Mouse (Mus musculus) right cerebral cortex, adult 2 months (tissue): ENCODE results near the gene Mapk12.

Experiments used
- DNase-seq, 2 experiments: peaks; one replicate each; pipeline ENCODE4 v3.0.0; 2021 to 2022; ENCODE audit warnings: low spot score in 2 of 2

The Mapk12 gene

GRCm38 (mm10) chr15:89140659-89141252 is at the start of gene Mapk12:
TSS of gene Mapk12 (minus strand) at chr15:89140703.
- peak; percentile 28 to 34 for DNase-seq

DNA sequence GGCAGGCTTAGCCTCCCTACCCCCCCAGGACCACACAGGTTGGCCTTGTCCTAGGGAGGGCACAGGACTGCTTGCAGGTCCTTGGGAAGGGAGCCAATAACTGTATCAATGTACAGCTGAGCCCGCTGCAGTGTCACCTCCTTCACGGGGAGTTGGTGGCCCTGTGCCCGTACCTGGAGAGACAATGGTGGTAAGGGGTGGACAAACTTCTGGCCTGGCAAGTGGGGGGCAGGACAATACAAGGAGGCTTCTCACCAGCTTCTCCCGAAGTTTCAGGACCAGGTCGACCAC is 44.4 kb upstream of the Mapk12 start:
- no peak for DNase-seq

DNA sequence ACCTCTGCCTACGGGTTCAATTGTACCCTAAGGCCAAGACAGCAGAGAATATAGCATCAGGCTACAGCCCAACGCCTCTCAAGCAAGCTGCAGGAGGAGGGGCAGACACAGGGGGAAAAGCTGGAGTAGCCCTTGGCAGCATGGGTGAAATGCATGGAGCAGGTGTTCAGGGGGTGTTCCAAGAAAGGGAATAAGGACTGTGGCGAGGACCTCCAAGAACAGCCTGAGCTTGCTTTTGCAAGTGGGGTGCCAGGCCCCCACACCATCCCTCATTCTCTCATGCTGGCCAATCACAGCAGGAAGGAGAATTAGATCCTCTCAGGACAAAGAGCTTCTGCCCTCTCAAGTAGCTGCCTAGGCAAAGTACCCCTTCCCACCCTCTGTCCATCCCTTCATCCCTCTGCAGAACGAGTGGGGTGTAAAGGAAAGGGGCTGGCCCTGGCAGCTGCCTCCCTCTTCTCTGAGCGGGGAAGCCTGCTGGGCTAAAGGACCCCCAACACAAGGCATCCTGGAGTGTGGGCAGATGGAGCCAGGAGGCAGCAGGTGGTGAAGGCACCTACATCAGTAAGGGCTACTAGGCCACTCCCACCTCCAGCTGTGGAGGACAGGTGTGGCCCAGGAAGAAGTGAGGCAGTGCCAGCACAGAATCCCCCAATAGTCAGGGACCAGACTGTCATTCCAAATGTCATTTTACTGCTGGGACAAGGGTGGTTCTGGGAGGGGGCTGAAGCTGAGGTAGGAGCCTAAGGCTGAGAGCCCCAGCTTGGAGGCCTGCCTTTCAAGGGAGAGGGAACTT is 43.8 kb upstream of the Mapk12 start:
- DNase-seq = no peak

GRCm38 (mm10) chr15:89182842-89183241 is 42.3 kb upstream of the Mapk12 start:
- DNase-seq = no peak

DNA sequence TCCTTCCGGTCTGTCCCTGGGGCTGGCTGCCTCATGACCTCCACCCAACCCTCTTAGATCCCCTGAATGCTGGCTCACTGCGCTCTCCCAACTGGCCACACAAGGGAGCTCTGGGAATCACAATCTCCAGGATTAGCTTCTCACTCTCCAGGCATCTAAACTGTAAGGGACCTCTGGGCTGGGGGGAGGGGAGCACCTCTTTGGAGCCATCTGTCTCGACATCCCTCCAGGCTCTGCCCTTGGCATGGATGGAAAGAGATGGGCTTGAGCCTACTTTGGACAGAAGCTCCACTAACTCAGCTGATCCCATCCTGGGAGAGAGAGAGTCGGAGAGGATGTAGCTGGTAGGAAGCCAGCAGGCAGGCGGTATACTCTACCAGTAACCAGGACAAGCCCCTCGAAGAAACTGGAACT is 41.8 kb upstream of the Mapk12 start:
- DNase-seq = peak in 1 of 2 experiments; percentile 33

DNA sequence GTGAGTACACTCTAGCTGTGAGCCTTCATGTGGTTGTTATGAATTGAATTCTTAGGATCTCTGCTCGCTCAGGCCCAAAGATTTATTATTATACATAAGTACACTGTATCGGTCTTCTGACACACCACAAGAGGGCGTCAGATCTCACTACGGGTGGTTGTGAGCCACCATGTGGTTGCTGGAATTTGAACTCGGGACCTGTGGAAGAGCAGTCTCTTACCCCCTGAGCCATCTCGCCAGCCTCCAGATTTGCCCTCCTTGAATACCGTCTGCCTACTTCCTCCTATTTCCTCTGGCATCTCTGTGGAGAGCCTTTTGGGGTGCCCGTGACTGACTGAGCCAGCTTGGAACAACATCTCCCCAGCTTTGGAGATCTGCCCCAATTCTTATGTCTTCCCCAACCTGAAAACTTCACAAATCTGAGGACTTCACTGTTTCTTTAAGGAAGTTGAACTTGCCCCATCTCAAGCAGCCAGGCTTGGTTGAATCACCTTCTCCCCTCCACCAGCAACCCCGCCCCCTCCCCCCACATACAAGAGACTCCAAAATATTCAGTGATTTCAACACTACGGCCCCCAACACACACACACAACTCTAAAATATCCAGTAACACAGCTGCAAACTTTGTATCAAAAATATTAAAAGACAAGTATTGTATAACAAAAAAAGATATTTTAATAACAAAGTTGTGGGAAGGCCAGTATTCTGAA is 41.2 kb upstream of the Mapk12 start:
- DNase-seq = no peak

- DNase-seq = peak; percentile 73 to 82
These were observed 40.2 kb upstream of the Mapk12 start, which contains the start of gene Plxnb2 for GRCm38 (mm10) chr15:89180571-89181229. TSS of gene Plxnb2 (minus strand) at chr15:89180788.

DNA sequence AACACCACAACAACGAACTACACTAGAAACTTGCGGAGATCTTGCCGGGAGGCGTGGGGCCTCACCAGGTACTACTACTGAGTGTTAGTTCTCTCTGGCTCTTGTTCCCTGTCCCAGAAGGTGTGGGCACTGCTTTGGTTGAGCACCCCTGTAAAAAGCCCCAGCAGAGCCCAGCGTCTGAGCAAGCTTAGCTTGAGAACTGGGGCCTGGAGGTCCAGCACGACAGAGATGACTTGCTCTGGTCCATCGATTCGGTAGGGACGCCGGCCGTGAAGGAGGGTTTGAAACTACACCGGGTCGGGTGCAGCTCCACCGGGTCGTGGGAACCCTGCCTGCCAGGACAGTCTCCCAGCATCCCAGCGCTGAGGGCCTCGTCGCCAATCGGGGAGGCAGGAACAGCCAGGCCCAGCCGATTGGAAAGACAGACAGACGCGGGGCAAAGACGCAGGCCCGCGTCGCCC is 39.6 kb upstream of the Mapk12 start:
- DNase-seq = peak in 1 of 2 experiments; percentile 30

DNA sequence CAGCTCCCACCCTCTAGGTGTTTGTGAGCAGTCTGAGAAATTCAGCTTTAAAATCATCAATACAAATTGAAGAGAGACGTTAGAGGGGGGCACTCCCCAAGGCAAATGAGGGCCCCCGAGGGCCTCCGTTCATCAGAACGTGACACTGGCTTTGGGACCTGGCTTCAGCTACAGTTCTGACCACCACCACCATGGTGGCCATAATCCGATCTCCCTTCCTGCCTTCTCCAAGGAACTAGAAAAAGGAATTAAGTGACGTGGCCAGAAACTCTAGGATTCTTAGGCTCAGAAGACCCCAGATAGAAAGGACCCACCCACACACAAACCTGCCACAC is 39.1 kb upstream of the Mapk12 start:
- DNase-seq = no peak

GRCm38 (mm10) chr15:89178954-89179629 is 38.6 kb upstream of the Mapk12 start:
- DNase-seq = peak in 1 of 2 experiments; percentile 37

DNA sequence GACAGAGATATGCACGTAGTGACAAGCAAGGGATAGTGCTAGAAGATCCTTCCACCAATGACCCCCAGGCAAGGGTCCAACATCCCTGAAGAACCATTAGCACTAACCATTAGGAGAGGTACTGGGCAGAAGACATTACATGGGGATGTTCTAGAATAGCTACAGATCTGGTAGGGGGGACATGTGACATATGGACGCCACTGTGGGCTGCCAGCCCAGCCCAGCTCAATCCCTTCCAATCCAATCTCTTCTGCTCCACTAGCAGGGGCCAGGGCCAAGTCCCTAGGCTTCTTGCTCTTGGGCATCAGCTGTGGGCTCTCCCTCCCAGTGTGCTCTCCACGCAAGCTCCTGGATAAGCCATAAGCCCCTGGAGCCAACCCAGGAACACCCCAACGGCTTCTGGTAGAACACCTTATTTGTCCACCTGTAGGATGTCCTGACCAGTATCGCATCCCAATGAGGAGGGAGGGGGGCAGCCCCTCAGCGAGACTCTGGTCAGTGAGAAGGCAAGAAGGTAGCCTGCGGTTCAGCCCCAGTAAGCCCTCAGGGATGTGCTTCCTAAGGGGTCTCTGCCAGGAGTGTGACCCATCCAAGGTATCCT is 37.9 kb upstream of the Mapk12 start:
- no peak for DNase-seq

DNA sequence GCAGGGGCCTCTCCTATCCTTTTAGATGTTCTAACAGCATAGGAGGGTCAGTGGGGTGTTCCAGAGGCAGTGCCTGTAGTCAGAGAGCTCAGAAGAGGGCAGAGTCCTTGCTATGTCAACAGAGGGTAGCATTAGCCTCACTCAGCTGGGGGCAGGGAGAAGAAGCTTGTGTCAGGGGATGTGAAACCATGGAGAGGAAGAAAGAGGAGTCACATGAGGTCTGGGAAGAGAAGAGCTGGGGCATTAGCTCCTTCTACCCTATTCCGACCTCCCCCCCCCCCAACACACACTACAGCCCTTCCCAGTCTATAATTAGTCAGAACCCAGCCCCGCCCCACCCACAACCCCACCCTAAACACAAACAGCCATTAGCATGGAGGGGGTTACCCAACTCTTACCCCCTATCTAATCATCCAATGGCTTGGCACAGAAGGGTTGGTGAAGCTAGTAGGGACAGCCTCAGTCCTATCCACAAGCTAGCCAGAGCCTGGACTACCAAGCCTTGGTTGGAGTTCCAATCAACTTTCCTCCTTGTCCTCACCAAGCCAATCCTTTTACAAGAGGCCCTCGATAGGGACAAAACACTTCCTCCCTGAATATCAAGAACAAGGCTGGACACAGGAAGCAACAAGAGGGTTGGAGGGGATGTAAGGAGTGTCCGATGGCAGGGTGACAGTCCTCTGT is 37.2 kb upstream of the Mapk12 start:
- DNase-seq = no peak

DNA sequence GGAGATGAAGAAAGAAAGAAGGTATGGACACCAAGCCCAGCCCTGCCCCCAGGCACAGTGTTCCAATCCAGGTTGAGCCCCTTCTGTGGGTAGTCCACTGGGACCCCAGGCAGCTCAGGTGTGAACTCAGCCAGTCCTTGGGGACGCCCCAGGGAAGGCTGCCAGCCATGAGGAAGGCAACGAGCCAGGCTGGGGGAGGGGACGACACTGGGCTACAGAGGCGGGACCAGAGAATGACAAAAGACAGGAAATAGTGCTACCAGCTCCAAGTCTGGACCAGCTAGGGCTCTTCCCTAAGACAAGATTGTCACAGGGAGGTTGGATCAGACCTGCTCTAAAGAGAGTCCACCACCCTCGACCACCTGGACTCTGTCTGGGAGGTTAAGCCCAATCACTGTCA is 36.6 kb upstream of the Mapk12 start:
- DNase-seq = peak; percentile 57 to 65

DNA sequence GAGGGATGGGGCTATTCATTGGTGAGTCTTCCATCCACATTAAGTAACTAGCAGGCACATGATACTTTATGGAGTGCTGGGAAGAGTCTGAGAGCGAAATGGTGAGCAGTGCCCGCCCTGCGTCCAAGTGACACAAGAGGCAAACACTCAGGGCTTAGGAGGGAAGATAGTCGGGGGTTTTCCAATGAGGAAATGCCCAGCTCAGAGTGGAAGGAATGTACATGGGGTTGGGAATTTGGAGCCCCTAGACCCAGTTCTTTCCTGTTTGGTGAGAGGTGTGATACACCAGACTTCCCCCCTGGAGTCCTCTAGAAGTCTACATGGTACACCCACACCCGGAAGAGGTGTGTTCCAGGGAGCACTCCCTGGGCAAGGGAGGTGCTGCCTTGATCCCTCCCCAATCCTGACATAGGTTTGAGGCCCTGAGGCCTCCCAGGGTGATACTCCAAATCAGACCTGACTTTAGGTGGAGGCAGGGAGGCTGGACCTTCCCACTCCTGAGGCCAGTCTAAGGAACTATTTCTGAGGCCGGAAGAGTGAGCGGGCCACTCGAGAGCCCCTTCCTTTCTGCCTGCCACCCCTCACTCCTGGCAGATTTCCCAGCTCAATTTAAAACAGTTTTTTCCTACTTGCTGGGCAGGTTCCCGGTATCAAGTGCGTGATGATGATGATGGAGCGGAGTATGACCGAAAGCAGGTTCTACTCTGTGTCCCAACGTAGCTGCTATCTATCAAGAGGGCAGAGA is 35.1 kb upstream of the Mapk12 start:
- DNase-seq = no peak

GRCm38 (mm10) chr15:89174889-89175339 is 34.4 kb upstream of the Mapk12 start:
- DNase-seq = no peak

- peak in 1 of 2 experiments; percentile 26 for DNase-seq
These were observed 33.4 kb upstream of the Mapk12 start for GRCm38 (mm10) chr15:89173906-89174214.

GRCm38 (mm10) chr15:89173024-89173905 is 32.8 kb upstream of the Mapk12 start:
- peak in 1 of 2 experiments; percentile 63 for DNase-seq

GRCm38 (mm10) chr15:89172276-89172935 is 31.9 kb upstream of the Mapk12 start:
- no peak for DNase-seq
